Mouse (Mus musculus) intestine, embryonic 16.5 days (tissue): ENCODE measurements at regions not wholly inside any gene's neighbourhood (a gene's known extent, or its start where the extent isn't known, plus 50 kb on each side); places are given as distances from the start of the nearest gene placed in this dataset.
"Not testable (repeated sequence)": the region's sequence is repeated elsewhere in the genome, so short reads cannot be mapped to it uniquely, and the experiment has no call there.

Source experiments
- ATAC-seq: fragments of 200-750 bp; cut with Nextera tagmentation; 2 replicates; pipeline ENCODE4 v1.8.0; 2017; ENCODE audit warnings: moderate TSS enrichment, moderate library complexity
- H3K27ac ChIP-seq: fragments of 300-500 bp; sonication (generic); 2 replicates; pipeline ENCODE4 v1.5.1; 2014; ENCODE audit warnings: mild to moderate bottlenecking, low read length
- H3K27me3 ChIP-seq: fragments of 300-500 bp; sonication (generic); replicated peaks from 2 replicates; pipeline ENCODE4 v1.6.1; 2014; ENCODE audit warnings: low read length, control low read depth, mixed read lengths; ENCODE audit not compliant: control insufficient read depth, insufficient read depth
- H3K36me3 ChIP-seq: fragments of 300-500 bp; sonication (generic); 2 replicates; pipeline ENCODE4 v1.6.1; 2014; ENCODE audit warnings: low read length, control low read depth; ENCODE audit not compliant: control insufficient read depth, insufficient read depth
- H3K4me1 ChIP-seq: fragments of 300-500 bp; sonication (generic); 2 replicates; pipeline ENCODE4 v1.6.1; 2014; ENCODE audit warnings: low read length, control low read depth, mixed read lengths; ENCODE audit not compliant: control insufficient read depth, insufficient read depth
- H3K4me2 ChIP-seq: fragments of 300-500 bp; sonication (generic); 2 replicates; pipeline ENCODE4 v1.6.1; 2014; ENCODE audit warnings: low read depth, low read length, control low read depth
- H3K4me3 ChIP-seq: fragments of 300-500 bp; sonication (generic); 2 replicates; pipeline ENCODE4 v1.5.1; 2014; ENCODE audit warnings: mild to moderate bottlenecking, low read length
- H3K9ac ChIP-seq: fragments of 300-500 bp; sonication (generic); 2 replicates; pipeline ENCODE4 v1.6.1; 2014; ENCODE audit warnings: low read depth, low read length
- H3K9me3 ChIP-seq: fragments of 300-500 bp; sonication (generic); 2 replicates; pipeline ENCODE4 v1.6.1; 2016; ENCODE audit warnings: low read length, control low read depth; ENCODE audit not compliant: control insufficient read depth
- WGBS: fragments of 180-500 bp; shearing (Covaris S2); extraction: QIAGEN DNeasy Blood & Tissue Kit; methylation state at CpG from one replicate; pipeline ENCODE4 v1.1.7; 2014; 5-methylcytosine and 5-hydroxymethylcytosine counted together

GRCm38 (mm10) chr12:20920653-20921397 is 69.4 kb upstream of the Asap2 start:
- peak; percentile 100 for ATAC-seq
- WGBS, result under 1% methylated on average over 71 of the region's 87 CpGs
- not testable (repeated sequence) for H3K27me3 ChIP-seq

GRCm38 (mm10) chr12:20921398-20922023 is 68.7 kb upstream of the Asap2 start:
- 0 out of 2 replicates have a peak overlapping the region, but pooled peaks have one; percentile 89 for H3K9ac ChIP-seq
- ATAC-seq, result peak; percentile 6
- 16% methylated on average over 11 of the region's 15 CpGs for WGBS

More at GRCm38 (mm10) chr12:20920653-20921397, 69.4 kb upstream of the Asap2 start:
- H3K9me3 ChIP-seq, H3K36me3 ChIP-seq, H3K4me1 ChIP-seq: not testable (repeated sequence)
- H3K4me3 ChIP-seq, result peak overlapping the region; percentile 84
- peak overlapping the region; percentile 89 for H3K9ac ChIP-seq
- H3K27ac ChIP-seq, result peak overlapping the region; percentile 90
- peak overlapping the region; percentile 44 for H3K4me2 ChIP-seq

GRCm38 (mm10) chr12:20928966-20929365 is 61.3 kb upstream of the Asap2 start:
- H3K27me3 ChIP-seq, H3K27ac ChIP-seq, ATAC-seq, H3K4me1 ChIP-seq, H3K9ac ChIP-seq, H3K4me2 ChIP-seq, H3K4me3 ChIP-seq, H3K36me3 ChIP-seq, H3K9me3 ChIP-seq: not testable (repeated sequence)
- 27% methylated on average over 3 of the region's 3 CpGs for WGBS

More at GRCm38 (mm10) chr12:20921398-20922023, 68.7 kb upstream of the Asap2 start:
- Histone ChIP-seq H3K4me2 (peak overlapping the region; percentile 35; the same call in 1 of the 2 replicates), H3K4me3 (peak overlapping the region; percentile 84)
- H3K4me1 ChIP-seq, H3K27ac ChIP-seq, H3K9me3 ChIP-seq, H3K27me3 ChIP-seq, H3K36me3 ChIP-seq: not testable (repeated sequence)
